Mouse (Mus musculus): ENCODE data around the gene Crtc1.

The Crtc1 gene

DNA sequence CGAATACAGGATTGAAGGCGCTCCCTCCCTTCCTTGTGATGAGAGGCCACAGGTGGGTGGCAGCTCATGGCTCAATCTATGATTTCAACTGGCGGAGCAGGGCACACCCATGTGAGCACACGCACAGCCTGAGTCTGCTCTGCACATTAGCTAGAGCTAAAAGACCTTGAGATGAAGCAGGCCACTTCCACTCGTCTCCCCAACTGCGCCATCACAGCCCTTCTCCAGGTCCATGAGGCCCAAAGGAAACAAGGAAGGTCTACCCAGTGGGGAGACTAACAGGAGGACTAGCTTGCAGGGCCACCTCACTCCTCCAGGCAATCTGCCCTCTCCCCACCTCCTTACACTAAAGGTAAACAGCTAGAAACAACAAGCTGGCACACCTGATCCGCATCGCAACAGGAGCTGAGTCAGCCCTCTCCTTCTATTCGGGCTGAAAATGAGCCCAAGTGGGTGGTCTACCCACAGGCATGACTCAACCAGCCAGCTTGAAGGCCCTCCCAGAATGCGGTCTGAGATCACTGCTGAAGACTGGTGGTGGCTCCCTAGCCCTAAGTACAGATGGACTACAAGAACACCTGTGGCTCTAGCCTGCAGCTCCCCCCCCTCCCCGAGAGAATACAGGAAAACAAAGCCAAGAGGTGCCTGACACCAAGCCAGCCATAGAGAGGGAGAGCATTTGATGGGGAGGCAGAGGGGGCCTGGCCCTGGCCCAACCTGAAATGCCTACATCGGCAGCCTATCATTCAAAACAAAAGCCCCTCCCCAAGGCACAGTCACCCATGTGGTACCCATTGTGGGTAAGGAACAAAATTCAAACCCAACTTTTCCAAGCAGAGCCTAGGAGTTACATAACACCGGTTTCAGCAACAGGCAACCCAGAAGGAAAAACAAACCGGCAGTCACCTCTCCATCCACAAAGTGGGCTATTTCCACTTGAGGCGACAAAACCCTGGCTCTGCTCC is 88.1 kb downstream of the Crtc1 start:
- no peak for DNase-seq (ENCODE audit: low spot score)

- DNase-seq (ENCODE audit: low spot score): no peak
Observed at GRCm38 (mm10) chr8:70347860-70348420, 91.4 kb downstream of the Crtc1 start.

DNA sequence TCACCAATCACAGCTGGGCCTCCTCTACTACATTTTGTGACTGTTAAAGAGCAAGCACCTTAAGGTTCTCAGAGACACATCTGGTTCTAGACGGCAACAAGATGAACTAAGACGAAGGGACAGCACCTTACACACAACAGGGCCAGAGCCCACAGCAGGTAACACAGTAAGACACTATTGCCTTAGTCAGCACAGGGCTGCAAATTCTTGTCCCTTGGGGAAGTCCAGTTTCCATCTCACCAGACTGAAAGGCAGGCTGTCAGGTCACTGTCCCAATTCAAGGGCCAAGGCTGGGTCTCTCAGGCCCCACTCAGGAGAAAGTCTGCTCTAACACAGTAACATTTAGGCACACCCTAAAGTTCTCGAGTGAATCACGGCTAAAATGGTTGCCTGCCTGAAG is 91.9 kb downstream of the Crtc1 start:
- no peak for DNase-seq (ENCODE audit: low spot score)

DNA sequence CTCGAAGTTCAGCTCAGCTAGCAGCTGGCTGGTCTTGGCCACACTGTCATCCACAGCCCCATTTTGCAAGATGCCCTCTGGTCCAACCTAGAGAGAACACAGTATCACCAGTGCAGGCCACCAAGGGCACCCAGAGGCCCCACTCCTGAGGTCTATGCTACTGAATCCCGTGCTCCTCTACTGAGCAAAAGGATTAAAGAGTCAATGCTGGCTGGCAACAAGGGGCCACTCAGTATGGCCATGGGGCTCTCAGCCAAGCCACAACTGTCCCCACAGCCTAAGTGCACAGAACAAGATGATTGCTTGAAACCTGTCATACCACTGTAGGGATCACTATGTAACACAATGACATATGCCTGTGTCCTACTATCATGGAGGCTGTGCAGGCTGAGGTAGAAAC is 95.1 kb downstream of the Crtc1 start:
- no peak for DNase-seq (ENCODE audit: low spot score)

DNA sequence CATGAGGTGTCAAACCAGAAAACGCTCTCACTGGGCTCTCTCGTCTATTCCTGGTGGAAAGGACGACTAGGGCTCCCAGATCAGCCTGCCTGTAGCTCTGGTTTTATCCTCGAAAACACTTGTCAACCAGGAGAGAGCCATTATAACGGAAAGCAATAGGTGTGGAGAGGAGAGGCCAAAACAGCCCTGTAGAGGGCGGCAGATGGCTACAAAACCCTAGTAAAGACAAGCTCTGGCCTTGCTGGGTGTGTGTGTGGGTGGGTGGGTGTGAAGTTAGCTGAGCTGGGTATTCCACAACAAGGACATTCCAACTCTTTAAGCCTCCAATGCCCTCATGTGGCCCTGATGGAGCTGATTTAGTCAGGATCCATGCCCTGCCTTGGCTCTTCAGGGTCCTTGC is 95.7 kb downstream of the Crtc1 start:
- no peak for DNase-seq (ENCODE audit: low spot score)

DNA sequence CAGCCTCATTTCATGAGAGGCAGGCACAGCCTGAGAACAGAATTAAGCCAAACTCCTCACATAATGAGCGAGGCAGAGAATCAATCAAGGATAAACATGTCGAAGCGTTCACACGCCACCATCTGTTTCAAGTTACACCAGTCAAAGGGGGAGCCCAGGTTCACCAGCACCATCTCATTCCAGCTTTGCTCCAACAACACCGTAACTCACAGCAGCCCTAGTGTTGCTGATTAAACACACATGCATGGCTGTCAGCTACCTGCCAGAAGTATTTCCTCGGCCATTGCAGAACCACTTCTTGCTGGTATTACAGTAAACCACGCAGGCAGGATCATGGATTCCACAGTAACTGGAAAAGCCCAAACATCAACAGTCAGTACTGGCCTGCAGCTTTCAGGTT is 96.3 kb downstream of the Crtc1 start:
- DNase-seq (ENCODE audit: low spot score): no peak

DNA sequence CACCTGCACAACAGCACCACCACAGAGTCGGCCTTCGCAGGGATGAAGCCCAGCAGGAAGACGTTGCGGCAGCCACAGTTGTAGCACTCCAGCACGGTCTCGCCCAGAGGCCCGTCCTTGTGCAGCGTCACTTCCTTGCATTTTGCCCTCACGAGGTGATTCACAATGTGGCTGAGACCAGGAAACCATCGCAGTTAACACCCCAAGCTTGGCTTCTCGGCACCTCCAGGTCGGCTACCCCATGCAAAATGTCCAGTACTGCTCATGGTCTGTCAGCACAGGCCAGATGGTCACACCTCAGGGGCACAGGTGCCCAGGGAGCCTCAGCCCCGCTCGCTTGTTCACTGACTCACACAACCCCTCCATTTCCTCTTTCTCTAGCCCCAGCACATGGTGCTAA is 97.4 kb downstream of the Crtc1 start:
- DNase-seq (ENCODE audit: low spot score): no peak

GRCm38 (mm10) chr8:70340659-70341058 is 98.7 kb downstream of the Crtc1 start:
- no peak for DNase-seq (ENCODE audit: low spot score)

GRCm38 (mm10) chr8:70338931-70339330 is 100.4 kb downstream of the Crtc1 start:
- no peak for DNase-seq (ENCODE audit: low spot score)

DNA sequence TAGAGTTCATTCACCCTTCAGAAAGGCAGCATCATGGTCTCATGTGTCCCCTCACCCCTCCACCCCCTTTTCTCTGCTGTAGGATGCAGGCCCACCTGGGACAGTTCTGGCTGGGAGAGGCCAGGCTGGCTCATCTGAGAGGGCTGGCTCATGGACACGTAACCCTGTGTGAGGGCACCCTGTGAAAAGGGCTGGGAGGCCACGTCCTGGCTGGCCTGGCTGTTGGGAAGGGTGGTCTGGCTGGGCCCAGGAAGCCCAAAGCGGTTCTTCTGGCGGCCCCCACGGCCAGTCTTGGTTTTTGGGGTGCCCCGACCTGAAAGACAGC is 106.5 kb downstream of the Crtc1 start:
- no peak for DNase-seq (ENCODE audit: low spot score)
